Mouse (Mus musculus) embryonic facial prominence, embryonic 15.5 days (tissue): ENCODE results near the gene Bsnd. TPM values are rescaled to one million over a fixed set of nuclear protein-coding genes. Genes with fewer than 3 reads are reported as not detected.
A peak's percentile ranks its signal among the peaks of the same experiment; 100 is the strongest.

ENCODE experiments used
- ATAC-seq: fragments of 200-750 bp; cut with Nextera tagmentation; 2 replicates; pipeline ENCODE4 v1.8.0; 2017; ENCODE audit warnings: low read depth, moderate TSS enrichment; ENCODE audit not compliant: insufficient number of reproducible peaks, low FRiP score, low TSS enrichment
- H3K27ac ChIP-seq: fragments of 300-500 bp; sonication (generic); replicated peaks from 2 replicates; pipeline ENCODE4 v1.5.1; 2015; ENCODE audit warnings: mild to moderate bottlenecking, inconsistent platforms
- H3K27me3 ChIP-seq: fragments of 300-500 bp; sonication (generic); 2 replicates; pipeline ENCODE4 v1.6.1; 2015; ENCODE audit warnings: inconsistent platforms
- H3K36me3 ChIP-seq: fragments of 300-500 bp; sonication (generic); 2 replicates; pipeline ENCODE4 v1.6.1; 2015; ENCODE audit warnings: mild to moderate bottlenecking, inconsistent platforms
- H3K4me1 ChIP-seq: fragments of 300-500 bp; sonication (generic); 2 replicates; pipeline ENCODE4 v1.6.1; 2015; ENCODE audit warnings: inconsistent platforms
- H3K4me2 ChIP-seq: fragments of 300-500 bp; sonication (generic); replicated peaks from 2 replicates; pipeline ENCODE4 v1.6.1; 2015; ENCODE audit warnings: mild to moderate bottlenecking, inconsistent platforms
- H3K4me3 ChIP-seq: fragments of 300-500 bp; sonication (generic); replicated peaks from 2 replicates; pipeline ENCODE4 v1.5.1; 2015; ENCODE audit warnings: mild to moderate bottlenecking, inconsistent platforms
- H3K9ac ChIP-seq: fragments of 300-500 bp; sonication (generic); 2 replicates; pipeline ENCODE4 v1.6.1; 2015; ENCODE audit warnings: inconsistent platforms
- H3K9me3 ChIP-seq: fragments of 300-500 bp; sonication (generic); replicated peaks from 2 replicates; pipeline ENCODE4 v1.6.1; 2016; ENCODE audit warnings: inconsistent platforms
- WGBS: fragments of 180-500 bp; shearing (Covaris S2); methylation state at CpG from one replicate; pipeline ENCODE4 v1.1.7; 2015; 5-methylcytosine and 5-hydroxymethylcytosine counted together
- polyA plus RNA-seq: library from polyadenylated mRNA; unstranded; fragments of >200 nt; fragmentation: Nextera tagmentation; extraction: Ambion mirVana; gene quantifications from 2 replicates; pipeline ENCODE4 v1.2.1, GENCODE M21; 2015

Bsnd gene
- polyA plus RNA-seq, 1 experiment from 2014 or later: 0.11 TPM

DNA sequence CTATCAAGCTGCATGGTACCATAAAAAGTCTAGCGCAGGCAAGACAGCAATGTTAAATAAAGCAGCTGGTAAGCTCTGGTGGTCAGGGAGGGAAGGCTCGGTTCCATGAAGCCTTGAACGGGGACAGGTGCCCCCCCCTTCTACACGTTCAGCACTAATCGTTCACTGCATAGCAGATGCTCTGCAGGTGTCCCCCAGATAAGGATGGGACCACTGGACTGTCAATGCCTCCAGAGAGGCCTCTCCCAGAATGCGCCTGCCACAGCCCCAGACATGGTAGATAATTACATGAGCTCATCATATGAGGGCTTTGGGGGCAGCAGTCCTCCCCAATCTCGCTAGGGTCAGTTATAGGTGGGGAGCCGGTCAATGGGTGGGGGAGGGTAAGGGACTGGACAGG, 42.8 kb downstream of the Bsnd start:
- H3K9ac ChIP-seq: no peak overlapping the region
- H3K36me3 ChIP-seq: no peaks in the 10 kb centered on the region
- WGBS: 86% methylated on average over 8 of the region's 8 CpGs
- H3K9me3 ChIP-seq: no peaks in the 10 kb centered on the region
- no peaks in the 10 kb centered on the region for H3K4me1 ChIP-seq
- H3K27ac ChIP-seq: no peak overlapping the region
- H3K4me3 ChIP-seq: no peak overlapping the region
- no peak for ATAC-seq
- no peak overlapping the region for H3K4me2 ChIP-seq
- no peaks in the 10 kb centered on the region for H3K27me3 ChIP-seq

DNA sequence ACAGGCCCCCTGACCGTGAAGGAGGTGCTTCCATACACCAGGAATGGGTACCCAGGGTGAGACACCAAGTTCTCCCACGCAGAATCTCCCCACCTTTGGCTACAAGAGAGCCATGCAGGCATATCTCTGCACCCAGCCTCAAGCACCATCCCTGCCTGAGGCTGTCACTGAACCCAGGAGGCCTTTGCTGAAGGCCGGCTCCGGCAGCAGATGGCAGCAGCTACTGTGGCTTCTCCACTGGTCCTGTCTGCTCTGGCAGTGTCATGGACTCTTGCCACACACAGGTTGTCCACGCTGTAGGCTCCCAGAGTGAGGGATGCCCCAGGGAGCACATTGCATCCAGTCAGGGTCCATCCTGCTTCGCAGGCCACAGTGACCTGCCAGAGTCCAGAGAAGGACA, 48.9 kb downstream of the Bsnd start:
- H3K4me3 ChIP-seq: no peak overlapping the region
- H3K4me1 ChIP-seq: no peaks in the 10 kb centered on the region
- no peak overlapping the region for H3K4me2 ChIP-seq
- H3K36me3 ChIP-seq: peaks cover 39% of the 10 kb centered on the region
- H3K27me3 ChIP-seq: no peaks in the 10 kb centered on the region
- 84% methylated on average over 6 of the region's 6 CpGs for WGBS
- H3K9me3 ChIP-seq: no peaks in the 10 kb centered on the region
- H3K27ac ChIP-seq: no peak overlapping the region
- 0 out of 2 replicates have a peak, but pooled peaks have one; percentile 7 for ATAC-seq
- no peak overlapping the region for H3K9ac ChIP-seq

DNA sequence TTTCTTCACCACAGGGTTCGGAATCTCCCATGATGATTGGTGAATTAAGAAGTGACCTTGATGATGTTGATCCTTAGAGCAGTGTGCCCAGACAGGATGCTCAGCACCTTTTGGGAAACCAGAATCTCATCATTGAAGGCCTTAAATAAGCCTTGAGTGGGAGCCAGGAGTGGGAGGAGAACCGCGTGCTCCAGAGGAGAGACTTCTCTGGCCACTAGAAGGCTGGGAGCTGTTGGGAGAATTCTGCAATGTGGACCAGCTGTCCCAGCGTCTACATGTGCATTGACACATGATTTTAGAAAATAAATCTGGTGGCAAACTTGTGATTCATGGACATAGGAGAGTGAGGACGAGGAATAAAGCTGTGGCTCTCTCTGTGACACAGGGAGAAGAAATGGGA, 53.3 kb downstream of the Bsnd start:
- Histone ChIP-seq H3K9ac (no peak overlapping the region), H3K27ac (no peak overlapping the region), H3K4me3 (no peak overlapping the region), H3K36me3 (peaks cover 72% of the 10 kb centered on the region), H3K4me2 (no peak overlapping the region), H3K27me3 (no peaks in the 10 kb centered on the region), H3K9me3 (no peaks in the 10 kb centered on the region), H3K4me1 (no peaks in the 10 kb centered on the region)
- 91% methylated on average over 5 of the region's 5 CpGs for WGBS
- ATAC-seq: no peak

DNA sequence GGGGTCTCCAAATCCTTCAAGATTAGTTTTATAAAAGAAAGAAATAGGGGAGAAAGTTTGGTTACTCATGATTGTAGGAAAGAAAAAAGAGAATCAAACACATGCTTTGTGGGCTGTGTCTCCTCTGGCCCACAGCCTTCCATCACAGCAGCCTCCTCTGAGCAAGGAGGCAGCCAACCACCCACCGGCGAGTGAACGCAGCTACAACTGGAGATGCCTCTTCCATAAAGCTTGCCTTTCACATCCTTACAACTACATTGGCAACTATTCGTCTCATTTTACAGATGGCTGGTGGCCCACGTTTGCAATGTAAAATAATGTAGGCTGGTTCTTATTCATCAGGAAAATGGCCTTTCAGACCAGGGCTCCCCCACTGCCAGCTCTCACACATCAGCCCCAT, 54.9 kb downstream of the Bsnd start:
- no peak overlapping the region for H3K27ac ChIP-seq
- H3K9me3 ChIP-seq: no peaks in the 10 kb centered on the region
- WGBS: 90% methylated on average over 5 of the region's 5 CpGs
- H3K4me1 ChIP-seq: no peaks in the 10 kb centered on the region
- no peaks in the 10 kb centered on the region for H3K27me3 ChIP-seq
- peaks cover 74% of the 10 kb centered on the region for H3K36me3 ChIP-seq
- H3K9ac ChIP-seq: no peak overlapping the region
- no peak overlapping the region for H3K4me3 ChIP-seq
- no peak for ATAC-seq
- no peak overlapping the region for H3K4me2 ChIP-seq

DNA sequence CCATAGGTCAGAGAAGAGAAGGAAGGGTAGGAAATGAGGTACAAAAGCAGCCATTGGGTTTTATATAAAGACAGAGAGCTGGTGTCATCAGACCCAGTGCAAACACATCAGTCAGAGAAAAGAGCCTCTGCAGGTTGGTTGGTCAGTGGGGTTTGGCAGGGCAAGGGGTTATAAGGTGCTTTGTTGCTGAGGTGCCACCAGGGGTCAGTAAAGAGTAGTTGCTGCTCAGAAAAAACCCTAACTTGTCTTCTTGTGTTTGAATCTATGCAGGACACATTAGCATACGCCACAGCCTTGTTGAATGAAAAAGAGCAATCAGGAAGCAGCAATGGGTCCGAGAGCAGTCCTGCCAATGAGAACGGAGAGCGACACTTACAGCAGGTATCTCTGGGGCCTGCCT, 55.6 kb downstream of the Bsnd start:
- WGBS: 75% methylated on average over 4 of the region's 4 CpGs
- Histone ChIP-seq H3K4me3 (no peak overlapping the region), H3K9me3 (no peaks in the 10 kb centered on the region), H3K4me1 (no peaks in the 10 kb centered on the region), H3K36me3 (peaks cover 75% of the 10 kb centered on the region), H3K27ac (no peak overlapping the region), H3K4me2 (no peak overlapping the region), H3K27me3 (no peaks in the 10 kb centered on the region), H3K9ac (no peak overlapping the region)
- ATAC-seq: no peak

DNA sequence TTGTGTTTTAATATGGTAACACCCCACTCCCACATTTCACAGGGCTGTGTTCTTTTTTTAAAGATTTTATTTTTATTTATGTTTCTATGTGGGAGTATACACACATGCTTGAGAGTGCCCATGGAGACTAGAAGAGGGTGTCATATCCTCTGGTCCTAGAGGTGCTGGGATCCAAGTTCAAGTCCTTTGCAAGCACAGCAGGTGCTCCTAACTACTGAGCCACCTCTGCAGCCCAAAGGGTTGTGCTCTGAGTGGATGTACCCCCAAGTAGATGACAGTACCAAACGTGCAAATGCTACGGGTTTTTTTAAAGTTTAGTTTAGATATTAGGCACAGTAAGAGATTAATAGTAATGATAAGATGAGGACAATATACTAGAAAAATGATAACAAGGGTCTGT, 56.7 kb downstream of the Bsnd start:
- WGBS: 92% methylated on average over 2 of the region's 2 CpGs
- H3K36me3 ChIP-seq: peaks cover 78% of the 10 kb centered on the region
- ATAC-seq: no peak

More for the DNA sequence above, 56.7 kb downstream of the Bsnd start:
- Histone ChIP-seq H3K4me2 (no peak overlapping the region), H3K27me3 (no peaks in the 10 kb centered on the region), H3K9ac (no peak overlapping the region), H3K4me1 (no peaks in the 10 kb centered on the region), H3K4me3 (no peak overlapping the region), H3K9me3 (no peaks in the 10 kb centered on the region), H3K27ac (no peak overlapping the region)

Other genes with a start within 250 kb of the Bsnd start
- 8.6 and 8.7 TPM in 2 replicates for gene Usp24, start 176.1 kb downstream of the Bsnd start, polyA plus RNA-seq
- 4.7 and 5.9 TPM in 2 replicates for gene Pcsk9, start 28.0 kb downstream of the Bsnd start, polyA plus RNA-seq
- 4.5 and 5.7 TPM in 2 replicates for gene Dhcr24, start 68.8 kb upstream of the Bsnd start, polyA plus RNA-seq
- gene Lexm, start 125.0 kb upstream of the Bsnd start, polyA plus RNA-seq: 0.24 TPM in 1 of 2 replicates, not detected in the other
- gene Ttc22, start 130.1 kb upstream of the Bsnd start, polyA plus RNA-seq: 9.8 and 12.4 TPM in 2 replicates
- 13.2 and 14.3 TPM in 2 replicates for gene Pars2, start 158.8 kb upstream of the Bsnd start, polyA plus RNA-seq
- gene Ttc4, start 186.7 kb upstream of the Bsnd start, polyA plus RNA-seq: 97.5 and 102 TPM in 2 replicates
- 0.39 and 0.57 TPM in 2 replicates for gene Mroh7, start 238.6 kb upstream of the Bsnd start, polyA plus RNA-seq
- gene Fam151a, start 241.6 kb upstream of the Bsnd start, polyA plus RNA-seq: 0.14 and 0.33 TPM in 2 replicates